31 mouse cellular contexts compared by ENCODE assay signal in the genomic region with DNA sequence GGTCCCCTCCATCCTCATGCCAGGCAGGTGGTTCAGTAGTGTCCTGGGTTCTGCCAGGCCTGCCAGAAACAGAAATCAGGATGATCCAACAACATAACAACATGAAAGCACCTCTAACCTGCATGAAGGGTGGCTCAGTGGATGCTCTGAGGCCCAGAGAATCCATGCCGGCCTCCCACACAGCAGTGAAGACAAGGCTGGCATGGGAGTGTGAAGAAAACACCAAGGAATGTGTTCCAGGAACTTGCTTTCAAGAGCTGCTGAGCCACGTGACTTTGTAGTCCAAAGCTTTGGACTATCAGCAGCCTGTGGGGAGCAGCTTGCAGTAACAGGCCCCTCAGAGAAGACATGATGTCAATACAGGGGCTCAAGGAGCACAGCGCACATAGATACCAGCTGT. TPM values are rescaled to one million over a fixed set of nuclear protein-coding genes. Genes with fewer than 3 reads are reported as not detected.
A peak's percentile ranks its signal among the peaks of the same experiment; 100 is the strongest.
DNase-seq lines count a peak whose midpoint lies in the region; ATAC-seq and TF ChIP-seq lines count a peak whose summit lies in the region.
"Had no signal": no experiment of that assay in that cellular context is flagged by ENCODE, and none has a peak within 500 bp of the region (broad histone marks: within the 10 kb centered on the region; RNA-seq: fewer than 3 reads in every experiment).

No protein-coding gene starts in this region.

- intact Hi-C loops in left cerebral cortex, adult 2 months (cut with DNase I): no loop called here
- intact Hi-C loops in left cerebral cortex, postnatal 4 days (cut with DNase I): no loop called here

- ATAC-seq in frontal cortex, adult (ENCODE audit: low TSS enrichment): peak; percentile 47
- ATAC-seq in kidney, embryonic 15.5 days (replicated peaks; ENCODE audit: low FRiP score): no peak
- no peak for ATAC-seq in intestine, embryonic 16.5 days
- ATAC-seq: forebrain, embryonic 13.5 days; forebrain, embryonic 16.5 days; Patski had no signal

- H3K27me3 ChIP-seq in kidney, embryonic 15.5 days: no peaks in the 10 kb centered on the region
- H3K27me3 ChIP-seq in intestine, embryonic 16.5 days (replicated peaks; ENCODE audit: control insufficient read depth, insufficient read depth, low read length): no peaks in the 10 kb centered on the region
- H3K27me3 ChIP-seq: CH12.LX; forebrain, embryonic 13.5 days; hindbrain, embryonic 12.5 days; hindbrain, embryonic 15.5 days; Patski had no signal

- no peak for DNase-seq in frontal cortex, postnatal 10 days (ENCODE audit: low spot score in 2 of 2)
- DNase-seq in kidney, postnatal 4 days: no peak
- DNase-seq in left cerebral cortex, adult 2 months (ENCODE audit: extremely low spot score in 1 of 2, low spot score in 2 of 2): no peak
- no peak for DNase-seq in left cerebral cortex, postnatal 4 days
- DNase-seq: adrenal gland, postnatal 10 days; adrenal gland, postnatal 36 days; B cell, adult 2 months; cerebellum, adult 11 months; cerebellum, adult 2 months; cerebellum, adult 9-11 months; cerebellum, postnatal 25 days; gastrocnemius, postnatal 25 days; heart, adult 18-20 months had no signal

- H3K9ac ChIP-seq in kidney, embryonic 15.5 days: no peak overlapping the region
- no peak overlapping the region for H3K9ac ChIP-seq in intestine, embryonic 16.5 days (ENCODE audit: low read depth, low read length)
- H3K9ac ChIP-seq: forebrain, embryonic 13.5 days; hindbrain, embryonic 12.5 days; hindbrain, embryonic 15.5 days had no signal

- TF ChIP-seq CTCF in left cerebral cortex, adult 2 months (IDR thresholded peaks at IDR 0.05): no peak

- H3K36me3 ChIP-seq in kidney, embryonic 15.5 days: peaks cover 54% of the 10 kb centered on the region
- peaks cover 12% of the 10 kb centered on the region for H3K36me3 ChIP-seq in intestine, embryonic 16.5 days (ENCODE audit: control insufficient read depth, insufficient read depth, low read length)

- H3K9me3 ChIP-seq in kidney, embryonic 15.5 days (replicated peaks): no peaks in the 10 kb centered on the region
- no peaks in the 10 kb centered on the region for H3K9me3 ChIP-seq in intestine, embryonic 16.5 days (ENCODE audit: control insufficient read depth, low read length)
- H3K9me3 ChIP-seq: forebrain, embryonic 10.5 days; forebrain, embryonic 13.5 days; G1E; hindbrain, embryonic 12.5 days; hindbrain, embryonic 15.5 days had no signal

- 82% methylated on average over 3 of the region's 3 CpGs for WGBS in kidney, embryonic 15.5 days
- 80% methylated on average over 3 of the region's 3 CpGs for WGBS in intestine, embryonic 16.5 days

- H3K4me2 ChIP-seq in kidney, embryonic 15.5 days: no peak overlapping the region
- H3K4me2 ChIP-seq in intestine, embryonic 16.5 days (ENCODE audit: low read depth, low read length): no peak overlapping the region
- H3K4me2 ChIP-seq: forebrain, embryonic 13.5 days; hindbrain, embryonic 12.5 days; hindbrain, embryonic 15.5 days had no signal

- H3K4me3 ChIP-seq in kidney, embryonic 15.5 days (replicated peaks): no peak overlapping the region
- H3K4me3 ChIP-seq in left cerebral cortex, adult 2 months: no peak overlapping the region
- no peak overlapping the region for H3K4me3 ChIP-seq in intestine, embryonic 16.5 days (ENCODE audit: low read length)
- H3K4me3 ChIP-seq: forebrain, embryonic 10.5 days; forebrain, embryonic 13.5 days; hindbrain, embryonic 12.5 days; hindbrain, embryonic 15.5 days had no signal

- peaks cover 18% of the 10 kb centered on the region; the same call in 1 of the 2 replicates for H3K4me1 ChIP-seq in kidney, embryonic 15.5 days
- peaks cover 16% of the 10 kb centered on the region for H3K4me1 ChIP-seq in intestine, embryonic 16.5 days (ENCODE audit: control insufficient read depth, insufficient read depth, low read length)

- H3K27ac ChIP-seq in kidney, embryonic 15.5 days: 0 out of 2 replicates have a peak overlapping the region, but pooled peaks have one; percentile 27
- peak overlapping the region; percentile 40; the same call in 1 of the 2 replicates for H3K27ac ChIP-seq in left cerebral cortex, adult 2 months
- H3K27ac ChIP-seq in intestine, embryonic 16.5 days (ENCODE audit: low read length): no peak overlapping the region
- H3K27ac ChIP-seq: forebrain, embryonic 10.5 days; forebrain, embryonic 13.5 days; hindbrain, embryonic 12.5 days; hindbrain, embryonic 15.5 days had no signal

RNA-seq across cellular contexts. Expression of gene Tmc8, which starts 15.6 kb away (rescaled TPM):
- polyA plus RNA-seq in kidney, embryonic 15.5 days (2015; fragmentation: Nextera tagmentation; extraction: Ambion mirVana): 2.7 and 3.6 TPM in 2 replicates
- total RNA-seq in left cerebral cortex, adult 2 months (2021): 1 to 10 TPM in 1 of 2 experiments, under 1 TPM in 1; 0.88 to 1.3 TPM
- total RNA-seq in left cerebral cortex, postnatal 4 days (2021): 1 to 10 TPM; 1.2 to 1.5 TPM
- polyA plus RNA-seq in intestine, embryonic 16.5 days (2015; fragmentation: Nextera tagmentation; extraction: Ambion mirVana): 14.5 and 17.4 TPM in 2 replicates

RNA-seq across cellular contexts. Expression of gene Tmc6, which starts 15.7 kb away (rescaled TPM):
- polyA plus RNA-seq in kidney, embryonic 15.5 days (2015; fragmentation: Nextera tagmentation; extraction: Ambion mirVana): 36.2 and 37.5 TPM in 2 replicates
- total RNA-seq in left cerebral cortex, adult 2 months (2021): 1 to 10 TPM; 7.8 to 9.3 TPM
- total RNA-seq in left cerebral cortex, postnatal 4 days (2021): 1 to 10 TPM; 3.5 TPM
- 37.5 and 39.8 TPM in 2 replicates for polyA plus RNA-seq in intestine, embryonic 16.5 days (2015; fragmentation: Nextera tagmentation; extraction: Ambion mirVana)

RNA-seq across cellular contexts. Expression of gene 6030468B19Rik, which starts 31.2 kb away (rescaled TPM):
- polyA plus RNA-seq in kidney, embryonic 15.5 days (2015; fragmentation: Nextera tagmentation; extraction: Ambion mirVana): 0.36 and 1.7 TPM in 2 replicates
- total RNA-seq in left cerebral cortex, adult 2 months (2021): not detected
- not detected for total RNA-seq in left cerebral cortex, postnatal 4 days (2021)
- polyA plus RNA-seq in intestine, embryonic 16.5 days (2015; fragmentation: Nextera tagmentation; extraction: Ambion mirVana): 0.81 and 1.6 TPM in 2 replicates
- total RNA-seq: adrenal gland, adult 18-20 months; adrenal gland, postnatal 36 days; gastrocnemius, adult 8-10 months; gastrocnemius, postnatal 25 days; heart, adult 18-20 months; heart, postnatal 25 days had no signal
- polyA plus RNA-seq: cerebellum, adult 2 months; embryonic facial prominence, embryonic 14.5 days; forebrain, embryonic 13.5 days; forebrain, embryonic 16.5 days; gonadal fat pad, adult 2 months; heart, postnatal 0 days; hindbrain, embryonic 15.5 days; Patski had no signal

RNA-seq across cellular contexts. Expression of gene Gm20708, which starts 43.2 kb away (rescaled TPM):
- 0.54 and 0.91 TPM in 2 replicates for polyA plus RNA-seq in kidney, embryonic 15.5 days (2015; fragmentation: Nextera tagmentation; extraction: Ambion mirVana)
- total RNA-seq in left cerebral cortex, adult 2 months (2021): 1 to 10 TPM; 2.3 to 4.6 TPM
- 1 to 10 TPM; 4.4 to 5.1 TPM for total RNA-seq in left cerebral cortex, postnatal 4 days (2021)
- polyA plus RNA-seq in intestine, embryonic 16.5 days (2015; fragmentation: Nextera tagmentation; extraction: Ambion mirVana): 0.20 and 0.29 TPM in 2 replicates
- total RNA-seq: hematopoietic stem cell, adult 5-6 weeks had no signal

RNA-seq across cellular contexts. Expression of gene Syngr2, which starts 43.2 kb away (rescaled TPM):
- polyA plus RNA-seq in kidney, embryonic 15.5 days (2015; fragmentation: Nextera tagmentation; extraction: Ambion mirVana): 78.0 and 80.5 TPM in 2 replicates
- total RNA-seq in left cerebral cortex, adult 2 months (2021): 10 to 100 TPM in 1 of 2 experiments, 1 to 10 TPM in 1; 8.7 to 11.1 TPM
- total RNA-seq in left cerebral cortex, postnatal 4 days (2021): 10 to 100 TPM in 1 of 2 experiments, 1 to 10 TPM in 1; 9.2 to 14.1 TPM
- polyA plus RNA-seq in intestine, embryonic 16.5 days (2015; fragmentation: Nextera tagmentation; extraction: Ambion mirVana): 170 and 173 TPM in 2 replicates
